Mouse (Mus musculus) cerebellum, adult 2 months (tissue): ENCODE measurements around the gene Serpinb5. TPM values are rescaled to one million over a fixed set of nuclear protein-coding genes. Genes with fewer than 3 reads are reported as not detected.

ENCODE experiments used
- DNase-seq, 2 experiments: peaks; one replicate each; pipeline ENCODE4 v3.0.0; 2021
- H3K27ac ChIP-seq: fragments of 200-500 bp; 2 replicates; pipeline ENCODE4 v1.5.1; 2012; ENCODE audit warnings: low read length, control low read depth, inconsistent platforms; ENCODE audit not compliant: insufficient read depth
- H3K27me3 ChIP-seq: fragments of 200-500 bp; 2 replicates; pipeline ENCODE4 v1.6.1; 2012; ENCODE audit warnings: inconsistent platforms, mild to moderate bottlenecking, low read length, moderate library complexity; ENCODE audit not compliant: control insufficient read depth, insufficient read depth
- H3K4me1 ChIP-seq: fragments of 200-500 bp; 2 replicates; pipeline ENCODE4 v1.6.1; 2011; ENCODE audit warnings: low read length; ENCODE audit not compliant: control insufficient read depth, insufficient read depth
- H3K4me3 ChIP-seq: fragments of 200-500 bp; replicated peaks from 2 replicates; pipeline ENCODE3; 2011; ENCODE audit warnings: mild to moderate bottlenecking, low read depth, low read length, control low read depth; ENCODE audit not compliant: insufficient read depth
- CTCF ChIP-seq: fragments of 200-500 bp; IDR thresholded peaks from 2 replicates; pipeline ENCODE4 v1.5.1; 2011; ENCODE audit warnings: low read depth, mild to moderate bottlenecking, control low read depth, low read length, moderate library complexity, borderline replicate concordance; ENCODE audit not compliant: insufficient read depth
- POLR2A ChIP-seq: fragments of 200-500 bp; IDR thresholded peaks from 2 replicates; pipeline ENCODE4 v1.6.1; 2011; ENCODE audit warnings: low read length, control low read depth, borderline replicate concordance; ENCODE audit not compliant: insufficient read depth
- WGBS: fragments of 180-500 bp; shearing (Covaris S2); methylation state at CpG from one replicate; pipeline ENCODE4 v1.1.7; 2018; 5-methylcytosine and 5-hydroxymethylcytosine counted together
- polyA plus RNA-seq: library from polyadenylated mRNA; depleted of rRNA; stranded (reverse); fragments of >200 nt; gene quantifications from 2 replicates; pipeline ENCODE4 v1.2.3, GENCODE M21; 2012; rRNA removed

Serpinb5 gene
- polyA plus RNA-seq, 1 experiment: 0.20 TPM

GRCm38 (mm10) chr1:106901406-106901805, 40.4 kb downstream of the Serpinb5 start:
- Histone ChIP-seq H3K4me3 (no peak overlapping the region), H3K4me1 (no peaks in the 10 kb centered on the region), H3K27ac (no peak overlapping the region), H3K27me3 (no peaks in the 10 kb centered on the region)
- WGBS: 33% methylated on average over 4 of the region's 4 CpGs
- peak; percentile 8; the same call in 1 of the 2 replicates for TF ChIP-seq CTCF
- no peak for TF ChIP-seq POLR2A
- no peak for DNase-seq

GRCm38 (mm10) chr1:106931954-106932353, 71.0 kb downstream of the Serpinb5 start:
- 75% methylated on average over 4 of the region's 4 CpGs for WGBS
- no peak for DNase-seq
- H3K4me1 ChIP-seq: no peaks in the 10 kb centered on the region
- TF ChIP-seq CTCF: no peak
- TF ChIP-seq POLR2A: no peak
- no peak overlapping the region for H3K4me3 ChIP-seq
- H3K27ac ChIP-seq: no peak overlapping the region
- no peaks in the 10 kb centered on the region for H3K27me3 ChIP-seq

Other genes starting within 250 kb of the Serpinb5 start
- gene Bcl2, start 146.9 kb upstream of the Serpinb5 start, polyA plus RNA-seq: 3.9 and 4.6 TPM in 2 replicates
- 18.7 and 20.5 TPM in 2 replicates for gene Kdsr, start 101.4 kb upstream of the Serpinb5 start, polyA plus RNA-seq
- gene Vps4b, start 64.4 kb upstream of the Serpinb5 start, polyA plus RNA-seq: 26.5 and 33.0 TPM in 2 replicates
- not detected in 2 replicates for gene Serpinb12, start 73.3 kb downstream of the Serpinb5 start, polyA plus RNA-seq
- not detected in 2 replicates for gene Serpinb13, start 119.8 kb downstream of the Serpinb5 start, polyA plus RNA-seq
- not detected in 2 replicates for gene Serpinb3a, start 191.1 kb downstream of the Serpinb5 start, polyA plus RNA-seq
- gene Serpinb3d, start 222.3 kb downstream of the Serpinb5 start, polyA plus RNA-seq: not detected in 2 replicates